Mouse (Mus musculus) kidney, postnatal 0 days (tissue): ENCODE measurements at regions not wholly inside any gene's neighbourhood (a gene's known extent, or its start where the extent isn't known, plus 50 kb on each side); places are given as distances from the start of the nearest gene placed in this dataset.

Experiments
- ATAC-seq: fragments of 200-750 bp; cut with Nextera tagmentation; replicated peaks from 2 replicates; pipeline ENCODE4 v1.8.0; 2017; ENCODE audit warnings: low read depth, moderate number of reproducible peaks, moderate TSS enrichment, moderate library complexity; ENCODE audit not compliant: low FRiP score
- DNase-seq: peaks from one replicate; pipeline ENCODE4 v3.0.0-alpha.2; 2016; ENCODE audit warnings: low spot score
- H3K27ac ChIP-seq: fragments of 300-500 bp; sonication (generic); 2 replicates; pipeline ENCODE4 v1.5.1; 2014; ENCODE audit warnings: mild to moderate bottlenecking
- H3K27me3 ChIP-seq: fragments of 300-500 bp; sonication (generic); 2 replicates; pipeline ENCODE4 v1.6.1; 2014; ENCODE audit warnings: low read length, mixed read lengths; ENCODE audit not compliant: insufficient read depth
- H3K36me3 ChIP-seq: fragments of 300-500 bp; sonication (generic); 2 replicates; pipeline ENCODE4 v1.6.1; 2014; ENCODE audit warnings: low read length, mixed read lengths; ENCODE audit not compliant: insufficient read depth
- H3K4me1 ChIP-seq: fragments of 300-500 bp; sonication (generic); replicated peaks from 2 replicates; pipeline ENCODE4 v1.6.1; 2014; ENCODE audit warnings: antibody characterized with exemption, low read length, mixed read lengths; ENCODE audit not compliant: insufficient read depth
- H3K4me2 ChIP-seq: fragments of 300-500 bp; sonication (generic); 2 replicates; pipeline ENCODE4 v1.6.1; 2014; ENCODE audit warnings: mild to moderate bottlenecking, low read length, moderate library complexity, mixed read lengths
- H3K4me3 ChIP-seq: fragments of 300-500 bp; sonication (generic); replicated peaks from 2 replicates; pipeline ENCODE4 v1.5.1; 2014; ENCODE audit warnings: low read depth, low read length
- H3K9ac ChIP-seq: fragments of 300-500 bp; sonication (generic); 2 replicates; pipeline ENCODE4 v1.6.1; 2014; ENCODE audit warnings: low read depth, low read length
- H3K9me3 ChIP-seq: fragments of 300-500 bp; sonication (generic); replicated peaks from 2 replicates; pipeline ENCODE4 v1.6.1; 2016; ENCODE audit warnings: low read length, inconsistent platforms, mixed read lengths
- CTCF ChIP-seq: IDR thresholded peaks from 2 replicates; pipeline ENCODE4 v1.5.1; 2016; ENCODE audit warnings: antibody characterized with exemption, low read depth, mild to moderate bottlenecking, moderate library complexity
- WGBS: fragments of 180-500 bp; shearing (Covaris S2); extraction: QIAGEN DNeasy Blood & Tissue Kit; methylation state at CpG from one replicate; pipeline ENCODE4 v1.1.7; 2014; 5-methylcytosine and 5-hydroxymethylcytosine counted together

DNA sequence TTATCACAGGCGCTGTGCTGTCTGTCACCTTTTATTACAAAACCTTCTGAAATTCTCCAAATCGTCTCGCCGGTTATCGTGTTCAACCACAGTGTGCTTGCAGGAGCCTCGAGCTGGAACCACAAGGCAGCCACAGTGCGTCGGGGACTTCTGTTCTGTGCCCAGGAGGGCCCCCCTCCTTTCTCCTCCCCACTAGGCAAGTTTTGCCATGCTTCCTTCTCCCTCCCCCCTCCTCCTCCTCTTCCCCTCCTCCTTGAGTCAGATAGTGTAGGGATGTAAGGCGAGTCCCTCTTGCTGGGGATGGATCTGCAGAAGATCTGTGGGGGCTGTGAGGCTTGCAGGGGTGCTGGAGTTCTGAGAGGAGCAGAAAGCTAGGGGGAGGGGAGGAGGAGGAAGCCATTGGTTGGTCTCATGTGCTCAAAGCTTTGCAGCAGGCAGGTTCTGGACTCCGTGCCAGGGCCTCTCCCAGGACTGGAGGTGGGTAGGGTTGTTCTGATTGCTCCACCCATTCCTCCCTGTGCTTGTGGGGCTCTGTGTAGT is 262.5 kb downstream of the Uaca start:
- Histone ChIP-seq H3K4me3 (no peak overlapping the region), H3K27me3 (no peaks in the 10 kb centered on the region), H3K9ac (no peak overlapping the region), H3K4me1 (no peaks in the 10 kb centered on the region; the same call in 1 of the 2 replicates), H3K4me2 (no peak overlapping the region), H3K27ac (no peak overlapping the region), H3K36me3 (no peaks in the 10 kb centered on the region), H3K9me3 (0 out of 2 replicates have a peak, but pooled peaks cover 5% of the 10 kb centered on the region)
- peak; percentile 18 for DNase-seq
- 28% methylated on average over 10 of the region's 10 CpGs for WGBS
- TF ChIP-seq CTCF = no peak
- no peak for ATAC-seq

DNA sequence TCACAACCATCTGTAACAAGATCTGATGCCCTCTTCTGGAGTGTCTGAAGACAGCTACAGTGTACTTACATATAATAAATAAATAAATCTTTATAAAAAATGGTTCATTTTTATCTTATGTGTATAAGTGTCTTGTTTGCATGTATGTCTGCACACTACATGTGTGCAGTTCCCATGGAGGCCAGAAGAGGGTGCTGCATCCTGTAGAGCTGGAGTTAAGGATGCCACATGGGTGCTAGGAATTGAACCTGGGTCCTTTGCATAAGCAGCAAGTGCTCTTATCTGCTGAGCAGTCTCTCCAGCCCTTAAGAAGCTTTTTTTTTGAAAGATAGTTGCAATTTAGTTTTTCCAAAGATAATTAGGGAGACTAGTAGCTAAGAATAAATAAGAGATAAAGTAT is 264.9 kb downstream of the Uaca start:
- DNase-seq = no peak
- H3K27ac ChIP-seq = no peak overlapping the region
- 0 out of 2 replicates have a peak, but pooled peaks cover 5% of the 10 kb centered on the region for H3K9me3 ChIP-seq
- no peaks in the 10 kb centered on the region; the same call in 1 of the 2 replicates for H3K4me1 ChIP-seq
- no peaks in the 10 kb centered on the region for H3K27me3 ChIP-seq
- no peak for ATAC-seq
- H3K4me2 ChIP-seq = no peak overlapping the region
- peak; percentile 33; the same call in 1 of the 2 replicates for TF ChIP-seq CTCF
- H3K9ac ChIP-seq = no peak overlapping the region
- no peak overlapping the region for H3K4me3 ChIP-seq
- no peaks in the 10 kb centered on the region for H3K36me3 ChIP-seq

DNA sequence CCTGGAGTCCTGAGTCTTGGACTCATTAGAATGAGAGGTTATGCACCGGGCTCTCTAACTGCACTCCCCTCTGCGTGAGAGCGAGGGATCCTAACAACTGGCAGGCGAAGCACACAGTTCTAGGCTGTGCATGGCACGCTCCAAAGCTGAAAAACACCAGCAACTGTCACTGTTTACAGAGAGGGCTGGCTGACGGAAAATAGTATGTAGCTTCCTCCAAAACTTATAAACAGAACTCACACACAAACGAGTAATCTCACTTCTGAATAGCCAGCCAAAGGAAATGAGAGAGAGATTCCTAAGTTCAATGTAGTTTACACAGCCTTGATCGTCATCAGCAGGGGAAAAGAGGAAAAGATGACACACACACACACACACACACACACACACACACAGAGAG is 266.6 kb downstream of the Uaca start:
- Histone ChIP-seq H3K4me2 (no peak overlapping the region), H3K27ac (no peak overlapping the region), H3K27me3 (no peaks in the 10 kb centered on the region), H3K36me3 (no peaks in the 10 kb centered on the region), H3K9me3 (0 out of 2 replicates have a peak, but pooled peaks cover 5% of the 10 kb centered on the region), H3K4me1 (no peaks in the 10 kb centered on the region; the same call in 1 of the 2 replicates), H3K4me3 (no peak overlapping the region), H3K9ac (no peak overlapping the region)
- 71% methylated on average over 8 of the region's 8 CpGs for WGBS
- ATAC-seq (no peak), DNase-seq (no peak)
- no peak for TF ChIP-seq CTCF

DNA sequence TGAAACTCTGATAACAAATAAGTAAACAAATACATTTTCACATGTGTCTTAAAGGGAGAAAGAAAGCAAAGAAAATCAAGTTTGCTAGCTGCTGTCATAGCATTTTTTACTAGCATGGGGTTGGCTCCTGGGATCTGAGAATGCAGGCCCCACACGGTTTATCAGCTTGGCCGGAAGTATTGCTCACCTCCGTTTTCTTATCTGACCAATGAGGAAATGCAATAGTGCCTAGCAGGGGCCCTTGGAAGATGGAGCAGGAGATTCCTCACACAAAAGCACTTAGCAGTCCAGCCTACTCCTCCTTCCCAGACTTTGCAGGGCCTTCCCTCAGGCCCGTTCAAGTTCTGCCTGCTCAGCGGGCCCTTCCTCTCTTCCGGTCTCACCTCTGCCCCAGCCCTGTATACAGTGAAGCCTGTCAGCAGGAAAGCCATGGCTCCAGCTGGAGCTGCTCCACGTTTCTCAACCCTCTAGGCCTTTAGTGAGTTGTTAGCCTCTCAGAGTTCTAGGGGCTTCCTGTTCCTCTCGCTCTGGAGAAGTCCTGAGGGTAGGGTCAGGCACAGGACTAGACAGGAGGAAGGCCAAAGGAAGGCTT is 270.5 kb downstream of the Uaca start:
- ATAC-seq (no peak), DNase-seq (peak; percentile 50)
- Histone ChIP-seq H3K9me3 (no peaks in the 10 kb centered on the region), H3K4me3 (no peak overlapping the region), H3K36me3 (no peaks in the 10 kb centered on the region), H3K27ac (no peak overlapping the region), H3K27me3 (no peaks in the 10 kb centered on the region), H3K9ac (no peak overlapping the region), H3K4me2 (no peak overlapping the region), H3K4me1 (peaks cover under 1% of the 10 kb centered on the region; the same call in 1 of the 2 replicates)
- WGBS = 48% methylated on average over 8 of the region's 8 CpGs
- no peak for TF ChIP-seq CTCF

DNA sequence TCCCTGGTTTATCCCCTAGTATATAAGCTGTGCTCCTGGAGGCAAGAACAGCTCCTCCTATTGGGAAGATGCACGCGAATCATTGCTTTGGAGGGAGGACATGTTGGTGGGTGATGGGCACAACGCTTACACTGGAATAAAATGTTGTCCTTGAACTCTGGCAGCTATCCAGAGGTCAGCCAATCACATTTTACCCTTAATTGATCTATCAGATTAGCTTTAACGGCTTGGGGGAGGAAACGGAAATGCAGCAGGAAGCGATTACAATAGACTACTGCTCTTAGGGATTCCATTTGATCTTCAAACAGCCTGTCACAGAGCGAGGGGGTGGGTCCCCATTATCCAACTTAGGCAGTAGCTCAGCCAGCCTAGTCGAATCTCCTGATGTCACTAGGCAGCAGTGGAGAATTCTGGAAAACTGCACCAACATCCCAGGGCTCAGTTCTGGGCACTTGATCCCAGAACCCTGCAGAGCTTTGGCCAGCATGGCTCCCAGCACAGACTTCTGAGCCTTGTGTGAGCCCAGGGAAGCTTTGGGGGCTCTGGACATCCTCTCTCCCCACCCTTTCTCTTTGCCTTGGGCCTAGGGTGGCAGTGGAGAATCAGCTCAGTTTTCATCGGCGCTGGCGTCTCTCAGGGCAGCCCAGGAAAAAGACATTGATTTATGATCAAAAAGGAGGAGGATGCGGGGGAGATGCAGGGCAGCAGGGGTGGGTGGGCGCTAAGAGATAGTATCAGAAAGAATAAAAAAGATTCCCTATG is 275.4 kb downstream of the Uaca start:
- WGBS = 19% methylated on average over 13 of the region's 13 CpGs

GRCm38 (mm10) chr9:61070315-61070707 is 276.0 kb downstream of the Uaca start:
- no peaks in the 10 kb centered on the region for H3K9me3 ChIP-seq
- no peaks in the 10 kb centered on the region for H3K36me3 ChIP-seq
- TF ChIP-seq CTCF = no peak
- H3K4me1 ChIP-seq = 0 out of 2 replicates have a peak, but pooled peaks cover 8% of the 10 kb centered on the region
- 35% methylated on average over 8 of the region's 8 CpGs for WGBS
- no peak for ATAC-seq
- H3K4me2 ChIP-seq = no peak overlapping the region
- H3K9ac ChIP-seq = no peak overlapping the region
- H3K4me3 ChIP-seq = no peak overlapping the region
- DNase-seq = no peak
- no peak overlapping the region for H3K27ac ChIP-seq
- peaks cover 5% of the 10 kb centered on the region; the same call in 1 of the 2 replicates for H3K27me3 ChIP-seq

More for the DNA sequence above, 275.4 kb downstream of the Uaca start:
- TF ChIP-seq CTCF = 0 out of 2 replicates have a peak, but pooled peaks have one; percentile 7
- H3K4me3 ChIP-seq = no peak overlapping the region
- peaks cover 8% of the 10 kb centered on the region; the same call in 1 of the 2 replicates for H3K4me1 ChIP-seq
- no peak overlapping the region for H3K27ac ChIP-seq
- DNase-seq (peak; percentile 35), ATAC-seq (no peak)
- no peak overlapping the region for H3K9ac ChIP-seq
- H3K36me3 ChIP-seq = no peaks in the 10 kb centered on the region
- H3K9me3 ChIP-seq = no peaks in the 10 kb centered on the region
- no peak overlapping the region for H3K4me2 ChIP-seq
- peaks cover 5% of the 10 kb centered on the region; the same call in 1 of the 2 replicates for H3K27me3 ChIP-seq
